Mouse (Mus musculus): ENCODE measurements around the gene Prkca. TPM values are rescaled to one million over a fixed set of nuclear protein-coding genes. Genes with fewer than 3 reads are reported as not detected.

The Prkca gene
- 3.3 and 4.5 TPM in 2 replicates for polyA plus RNA-seq (2014; fragmentation: Nextera tagmentation; extraction: Ambion mirVana)

DNA sequence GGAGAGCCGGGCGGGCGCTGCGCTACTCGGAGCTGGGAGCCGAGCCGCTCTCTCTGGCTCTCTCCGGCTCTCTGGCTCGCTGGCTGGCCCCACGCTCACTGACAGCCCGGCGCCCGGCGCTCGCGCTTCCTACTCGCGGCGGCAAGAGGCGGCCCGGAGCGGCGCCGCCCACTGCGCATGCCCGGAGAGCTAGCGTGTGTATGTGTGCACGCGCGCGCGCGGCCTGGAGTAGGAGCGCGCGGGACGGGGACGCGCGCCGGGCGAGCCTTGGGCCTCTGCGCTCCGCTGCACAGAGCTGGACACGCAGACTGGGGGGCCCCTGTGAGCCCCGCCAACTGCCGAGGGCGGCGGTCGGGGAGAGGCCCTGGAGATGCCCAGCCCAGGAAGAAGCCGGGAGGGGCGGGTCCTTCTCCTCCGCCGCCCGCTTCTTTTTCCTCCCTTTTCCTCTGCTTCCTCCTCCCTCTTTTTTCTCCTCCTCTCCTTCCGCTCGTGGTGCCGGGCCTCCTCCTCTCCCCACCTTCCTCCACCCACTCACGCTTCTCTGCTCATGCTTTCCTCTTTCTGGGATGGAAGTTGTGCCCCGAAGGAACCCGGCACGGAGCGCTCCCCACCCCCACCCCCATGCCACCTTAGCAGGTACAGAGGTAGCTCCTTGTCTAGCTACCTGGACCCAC is at the start of gene Prkca:
TSS of gene Prkca (minus strand) at position 140 of the 674 bp plus-strand sequence.
- Histone ChIP-seq H3K4me3 (ENCODE audit: low read depth, low read length) (peak within 1 kb of the TSS; percentile 57), H3K36me3 (ENCODE audit: control insufficient read depth, insufficient read depth, low read length) (no peaks in the 10 kb centered on the region), H3K9ac (ENCODE audit: low read length) (peak within 1 kb of the TSS; percentile 85), H3K27ac (ENCODE audit: low read depth, low read length) (no peak within 1 kb of the TSS), H3K27me3 (ENCODE audit: control insufficient read depth, insufficient read depth, low read length) (peaks cover 12% of the 10 kb centered on the region; the same call in 1 of the 2 replicates), H3K4me2 (peak within 1 kb of the TSS; percentile 76), H3K4me1 (ENCODE audit: control insufficient read depth, insufficient read depth, low read length) (peaks cover 8% of the 10 kb centered on the region), H3K9me3 (ENCODE audit: control insufficient read depth, low read length) (no peaks in the 10 kb centered on the region)
- peak; percentile 100 for DNase-seq (ENCODE audit: low spot score, missing footprints)
- ATAC-seq (ENCODE audit: low FRiP score), result peak; percentile 96
- WGBS, result under 1% methylated on average over 47 of the region's 63 CpGs

DNA sequence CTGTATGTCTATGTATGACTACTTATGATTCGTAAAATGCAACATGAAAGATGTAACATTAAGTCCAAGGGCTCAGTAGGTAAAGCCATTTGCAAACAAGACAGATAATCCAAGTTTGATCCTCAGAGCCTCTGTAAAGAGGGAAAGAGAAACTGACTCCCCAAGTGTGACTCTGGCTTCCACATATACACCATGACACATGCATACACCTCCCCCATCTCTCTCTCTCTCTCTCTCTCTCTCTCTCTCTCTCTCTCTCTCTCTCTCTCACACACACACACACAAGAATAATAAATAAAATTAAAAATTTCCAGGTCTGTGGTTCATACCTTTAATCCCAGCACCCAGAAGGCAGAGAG is 41.9 kb upstream of the Prkca start:
- ATAC-seq (ENCODE audit: low FRiP score) (no peak), DNase-seq (ENCODE audit: low spot score, missing footprints) (no peak)
- Histone ChIP-seq H3K9ac (ENCODE audit: low read length) (no peak overlapping the region), H3K9me3 (ENCODE audit: control insufficient read depth, low read length) (no peaks in the 10 kb centered on the region), H3K27ac (ENCODE audit: low read depth, low read length) (no peak overlapping the region), H3K4me3 (ENCODE audit: low read depth, low read length) (no peak overlapping the region), H3K4me2 (no peak overlapping the region), H3K27me3 (ENCODE audit: control insufficient read depth, insufficient read depth, low read length) (no peaks in the 10 kb centered on the region), H3K4me1 (ENCODE audit: control insufficient read depth, insufficient read depth, low read length) (peaks cover 3% of the 10 kb centered on the region; the same call in 1 of the 2 replicates), H3K36me3 (ENCODE audit: control insufficient read depth, insufficient read depth, low read length) (no peaks in the 10 kb centered on the region)
- WGBS, result 89% methylated on average over 1 of the region's 1 CpGs

DNA sequence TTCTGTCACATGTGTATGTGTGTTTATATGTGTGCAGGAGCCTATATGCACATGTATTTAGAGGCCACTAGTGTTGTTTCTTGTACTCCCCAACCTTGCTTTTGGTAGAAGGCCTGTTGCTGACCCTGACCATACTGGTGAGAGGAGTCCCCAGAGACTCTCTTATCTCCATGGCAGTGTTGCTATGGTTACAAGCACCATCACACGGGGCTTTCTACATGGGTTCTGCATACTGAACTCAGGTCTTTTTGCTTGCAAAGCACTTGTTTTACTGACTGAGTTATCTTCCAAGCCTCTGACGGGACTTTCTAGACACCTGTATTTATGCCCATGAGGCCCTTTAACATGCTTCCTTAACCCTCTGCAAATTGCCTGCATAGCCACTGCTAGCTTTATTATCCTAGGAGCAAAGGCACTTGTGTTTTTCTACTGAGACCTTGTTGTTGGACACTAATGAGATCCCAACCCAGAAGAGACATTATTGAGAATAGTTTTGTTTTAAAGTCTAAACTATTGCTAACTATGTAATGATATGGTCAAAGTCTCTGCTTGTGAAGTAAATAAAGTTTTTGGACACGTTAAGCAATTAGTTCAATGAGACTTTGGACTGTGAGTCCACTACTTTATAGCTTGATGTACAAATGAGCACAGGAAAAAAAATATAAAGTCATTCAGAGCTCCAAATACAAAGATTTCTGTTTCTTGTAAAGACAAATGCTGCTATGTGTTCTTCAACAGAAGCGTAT is 41.4 kb upstream of the Prkca start:
- Histone ChIP-seq H3K9ac (ENCODE audit: low read length) (no peak overlapping the region), H3K9me3 (ENCODE audit: control insufficient read depth, low read length) (no peaks in the 10 kb centered on the region), H3K4me2 (no peak overlapping the region), H3K4me3 (ENCODE audit: low read depth, low read length) (no peak overlapping the region), H3K4me1 (ENCODE audit: control insufficient read depth, insufficient read depth, low read length) (peaks cover 3% of the 10 kb centered on the region; the same call in 1 of the 2 replicates), H3K36me3 (ENCODE audit: control insufficient read depth, insufficient read depth, low read length) (no peaks in the 10 kb centered on the region), H3K27ac (ENCODE audit: low read depth, low read length) (no peak overlapping the region), H3K27me3 (ENCODE audit: control insufficient read depth, insufficient read depth, low read length) (no peaks in the 10 kb centered on the region)
- 67% methylated on average over 4 of the region's 4 CpGs for WGBS
- ATAC-seq (ENCODE audit: low FRiP score) (no peak), DNase-seq (ENCODE audit: low spot score, missing footprints) (no peak)

DNA sequence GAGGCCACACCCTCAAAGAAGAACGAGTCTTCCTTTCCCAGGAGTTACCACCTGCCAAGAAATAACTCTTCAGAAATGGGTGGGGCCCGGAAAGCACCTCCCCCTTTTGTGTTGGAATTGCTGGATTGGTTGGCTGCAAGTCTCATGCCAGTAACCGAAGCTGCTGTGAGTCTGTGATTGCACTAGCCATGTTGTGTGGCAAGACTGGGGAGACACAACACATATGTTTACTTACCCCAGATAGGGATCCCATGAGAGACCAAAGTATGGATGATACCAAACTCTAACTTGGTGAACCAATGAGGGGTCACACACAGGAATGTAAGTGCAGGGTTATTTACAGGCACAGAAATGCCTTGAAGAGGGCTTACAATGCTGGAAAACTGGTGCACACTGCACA is 38.9 kb upstream of the Prkca start:
- Histone ChIP-seq H3K4me2 (no peak overlapping the region), H3K36me3 (ENCODE audit: control insufficient read depth, insufficient read depth, low read length) (no peaks in the 10 kb centered on the region), H3K4me1 (ENCODE audit: control insufficient read depth, insufficient read depth, low read length) (peaks cover 3% of the 10 kb centered on the region; the same call in 1 of the 2 replicates), H3K9me3 (ENCODE audit: control insufficient read depth, low read length) (no peaks in the 10 kb centered on the region), H3K27ac (ENCODE audit: low read depth, low read length) (no peak overlapping the region), H3K9ac (ENCODE audit: low read length) (no peak overlapping the region), H3K27me3 (ENCODE audit: control insufficient read depth, insufficient read depth, low read length) (no peaks in the 10 kb centered on the region), H3K4me3 (ENCODE audit: low read depth, low read length) (no peak overlapping the region)
- 72% methylated on average over 3 of the region's 3 CpGs for WGBS
- DNase-seq (ENCODE audit: low spot score, missing footprints) (peak; percentile 28), ATAC-seq (ENCODE audit: low FRiP score) (no peak)

DNA sequence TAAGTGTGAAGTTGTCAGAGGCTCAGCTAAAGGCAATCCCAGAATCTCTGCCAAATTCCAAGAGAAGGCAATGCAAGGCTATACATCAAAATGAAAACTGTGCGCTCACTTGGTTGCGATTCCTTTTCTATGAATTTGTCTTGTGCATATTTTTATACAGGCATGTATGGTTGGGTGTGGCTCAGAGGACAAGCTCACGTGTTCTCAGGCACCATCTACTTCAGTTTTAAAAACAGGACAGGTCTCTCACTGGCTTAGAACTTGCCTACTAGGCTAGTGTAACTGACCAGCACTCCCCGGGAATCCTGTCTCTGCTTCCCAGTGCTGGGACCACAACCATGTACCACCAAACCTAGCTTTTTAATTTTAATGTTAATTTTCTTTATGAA is 34.6 kb upstream of the Prkca start:
- H3K36me3 ChIP-seq (ENCODE audit: control insufficient read depth, insufficient read depth, low read length), result no peaks in the 10 kb centered on the region
- DNase-seq (ENCODE audit: low spot score, missing footprints) (no peak), ATAC-seq (ENCODE audit: low FRiP score) (no peak)
- no peak overlapping the region for H3K4me3 ChIP-seq (ENCODE audit: low read depth, low read length)
- WGBS, result 85% methylated on average over 4 of the region's 4 CpGs
- H3K9ac ChIP-seq (ENCODE audit: low read length), result no peak overlapping the region
- H3K4me1 ChIP-seq (ENCODE audit: control insufficient read depth, insufficient read depth, low read length), result no peaks in the 10 kb centered on the region
- H3K4me2 ChIP-seq, result no peak overlapping the region
- no peak overlapping the region for H3K27ac ChIP-seq (ENCODE audit: low read depth, low read length)
- H3K27me3 ChIP-seq (ENCODE audit: control insufficient read depth, insufficient read depth, low read length), result no peaks in the 10 kb centered on the region
- H3K9me3 ChIP-seq (ENCODE audit: control insufficient read depth, low read length), result no peaks in the 10 kb centered on the region

DNA sequence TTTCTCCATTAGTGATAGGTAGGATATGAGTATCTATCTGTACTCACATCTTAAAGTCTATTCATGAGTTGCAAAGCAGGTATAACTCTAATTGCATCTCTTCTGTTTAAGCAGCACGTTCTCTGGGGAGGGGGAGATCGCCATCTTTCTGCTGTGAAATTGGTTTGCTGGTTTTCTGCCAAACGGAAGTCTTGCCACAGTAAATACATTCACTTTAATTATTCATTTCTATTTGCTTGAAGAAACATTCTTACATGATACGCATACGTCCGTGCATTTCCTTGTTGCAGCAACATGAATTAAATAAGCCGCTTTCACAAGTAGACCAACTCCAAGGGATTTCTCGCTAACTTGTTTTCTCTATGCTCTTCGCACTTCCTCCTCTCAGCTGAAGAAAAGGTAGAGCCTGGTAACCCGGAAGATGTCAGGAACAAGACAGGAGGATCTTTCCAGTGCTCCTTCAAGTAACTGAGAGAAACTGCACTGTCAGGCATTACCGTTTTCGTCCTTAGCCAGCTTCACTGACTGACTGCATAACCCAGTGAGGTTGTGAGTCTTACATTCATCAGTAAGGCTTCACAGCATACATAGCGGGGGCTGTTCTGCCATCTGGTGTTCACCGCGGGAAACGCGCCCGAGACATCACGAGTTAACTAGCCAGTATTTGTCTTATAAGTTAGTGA is 34.1 kb upstream of the Prkca start:
- H3K9ac ChIP-seq (ENCODE audit: low read length), result no peak overlapping the region
- no peak overlapping the region for H3K27ac ChIP-seq (ENCODE audit: low read depth, low read length)
- H3K4me3 ChIP-seq (ENCODE audit: low read depth, low read length), result no peak overlapping the region
- no peaks in the 10 kb centered on the region for H3K36me3 ChIP-seq (ENCODE audit: control insufficient read depth, insufficient read depth, low read length)
- DNase-seq (ENCODE audit: low spot score, missing footprints) (peak; percentile 99), ATAC-seq (ENCODE audit: low FRiP score) (peak; percentile 61; the same call in 1 of the 2 replicates)
- H3K27me3 ChIP-seq (ENCODE audit: control insufficient read depth, insufficient read depth, low read length), result no peaks in the 10 kb centered on the region
- H3K4me1 ChIP-seq (ENCODE audit: control insufficient read depth, insufficient read depth, low read length), result no peaks in the 10 kb centered on the region
- H3K4me2 ChIP-seq, result no peak overlapping the region
- no peaks in the 10 kb centered on the region for H3K9me3 ChIP-seq (ENCODE audit: control insufficient read depth, low read length)
- whole genome bisulfite sequencing, result 45% methylated on average over 19 of the region's 19 CpGs

DNA sequence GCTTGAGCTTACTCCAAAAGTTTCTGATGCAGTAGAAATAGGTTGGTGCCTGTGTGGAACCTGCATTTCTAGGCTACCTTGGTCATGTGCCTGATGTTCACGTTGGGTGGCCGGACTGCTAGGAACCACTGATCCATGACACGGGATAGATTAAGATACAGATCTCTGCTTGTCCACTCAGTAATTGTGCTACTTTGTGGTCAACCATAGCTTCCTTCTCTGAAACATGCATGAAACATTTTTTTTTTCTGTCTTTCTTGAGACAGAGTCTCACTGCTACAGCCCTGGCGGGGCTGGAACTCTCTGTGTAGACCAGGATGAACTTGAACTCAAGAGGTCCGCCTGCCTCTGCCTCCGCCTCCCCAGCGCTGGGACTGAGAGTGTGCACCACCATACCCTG is 33.1 kb upstream of the Prkca start:
- ATAC-seq (ENCODE audit: low FRiP score) (no peak), DNase-seq (ENCODE audit: low spot score, missing footprints) (peak; percentile 66)
- WGBS, result 89% methylated on average over 7 of the region's 7 CpGs
- H3K4me3 ChIP-seq (ENCODE audit: low read depth, low read length), result no peak overlapping the region
- H3K27me3 ChIP-seq (ENCODE audit: control insufficient read depth, insufficient read depth, low read length), result no peaks in the 10 kb centered on the region
- no peak overlapping the region for H3K4me2 ChIP-seq
- H3K4me1 ChIP-seq (ENCODE audit: control insufficient read depth, insufficient read depth, low read length), result no peaks in the 10 kb centered on the region
- no peak overlapping the region for H3K9ac ChIP-seq (ENCODE audit: low read length)
- H3K36me3 ChIP-seq (ENCODE audit: control insufficient read depth, insufficient read depth, low read length), result no peaks in the 10 kb centered on the region
- no peaks in the 10 kb centered on the region for H3K9me3 ChIP-seq (ENCODE audit: control insufficient read depth, low read length)
- no peak overlapping the region for H3K27ac ChIP-seq (ENCODE audit: low read depth, low read length)

DNA sequence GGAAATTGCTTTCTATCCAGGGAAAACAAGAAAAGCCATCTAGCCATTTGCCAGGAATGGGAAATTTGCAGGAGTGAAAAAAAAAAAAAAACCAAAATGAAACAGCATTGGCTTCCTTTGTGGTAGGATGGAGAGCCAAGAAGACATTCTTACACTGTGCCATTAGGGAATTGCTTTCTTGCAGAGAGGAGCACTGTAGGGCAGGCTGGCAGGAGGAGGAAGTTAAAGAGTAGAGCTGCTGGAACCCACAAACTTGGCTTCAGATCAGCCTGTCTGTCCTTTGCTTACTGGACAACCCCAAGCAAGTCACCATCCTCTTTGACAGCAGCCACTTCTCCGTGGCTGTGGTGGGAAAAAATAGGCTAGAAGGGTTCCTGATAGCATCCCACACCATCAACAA is 23.3 kb upstream of the Prkca start:
- H3K27ac ChIP-seq (ENCODE audit: low read depth, low read length), result no peak overlapping the region
- H3K4me1 ChIP-seq (ENCODE audit: control insufficient read depth, insufficient read depth, low read length), result no peaks in the 10 kb centered on the region
- 65% methylated on average over 1 of the region's 1 CpGs for WGBS
- no peaks in the 10 kb centered on the region for H3K27me3 ChIP-seq (ENCODE audit: control insufficient read depth, insufficient read depth, low read length)
- H3K36me3 ChIP-seq (ENCODE audit: control insufficient read depth, insufficient read depth, low read length), result no peaks in the 10 kb centered on the region
- no peaks in the 10 kb centered on the region for H3K9me3 ChIP-seq (ENCODE audit: control insufficient read depth, low read length)
- DNase-seq (ENCODE audit: low spot score, missing footprints) (no peak), ATAC-seq (ENCODE audit: low FRiP score) (no peak)
- no peak overlapping the region for H3K4me2 ChIP-seq
- H3K9ac ChIP-seq (ENCODE audit: low read length), result no peak overlapping the region
- no peak overlapping the region for H3K4me3 ChIP-seq (ENCODE audit: low read depth, low read length)

DNA sequence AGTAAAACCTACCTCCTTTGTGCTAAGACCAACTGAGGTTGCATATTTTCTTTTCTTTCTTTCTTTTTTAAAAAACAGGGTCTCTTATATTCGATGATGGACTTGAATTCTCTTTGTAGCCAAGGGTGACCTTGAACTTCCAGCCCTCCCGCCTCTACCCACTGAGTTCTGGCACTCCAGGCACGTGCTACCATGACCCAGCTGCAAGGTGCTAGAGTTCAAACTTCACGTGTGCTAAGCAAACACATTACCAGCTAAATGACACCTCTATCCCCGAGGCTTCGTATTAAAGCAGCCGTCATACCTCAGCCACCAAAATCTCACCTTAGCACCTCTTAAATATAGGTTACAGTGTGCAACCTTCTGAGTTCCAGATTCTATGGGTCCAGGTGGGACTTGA is 21.9 kb upstream of the Prkca start:
- DNase-seq (ENCODE audit: low spot score, missing footprints) (no peak), ATAC-seq (ENCODE audit: low FRiP score) (no peak)
- no peak overlapping the region for H3K9ac ChIP-seq (ENCODE audit: low read length)
- no peaks in the 10 kb centered on the region for H3K9me3 ChIP-seq (ENCODE audit: control insufficient read depth, low read length)
- no peak overlapping the region for H3K27ac ChIP-seq (ENCODE audit: low read depth, low read length)
- no peaks in the 10 kb centered on the region for H3K36me3 ChIP-seq (ENCODE audit: control insufficient read depth, insufficient read depth, low read length)
- H3K4me2 ChIP-seq, result no peak overlapping the region
- H3K4me3 ChIP-seq (ENCODE audit: low read depth, low read length), result no peak overlapping the region
- no peaks in the 10 kb centered on the region for H3K27me3 ChIP-seq (ENCODE audit: control insufficient read depth, insufficient read depth, low read length)
- 79% methylated on average over 7 of the region's 7 CpGs for WGBS
- no peaks in the 10 kb centered on the region for H3K4me1 ChIP-seq (ENCODE audit: control insufficient read depth, insufficient read depth, low read length)

Data from midbrain, embryonic 11.5 days (tissue).